Mouse (Mus musculus) kidney, adult 2 months (tissue): ENCODE measurements around the gene Gpr152.

Source experiments
- CTCF ChIP-seq: fragments of 200-500 bp; conservative IDR thresholded peaks from 2 replicates; pipeline ENCODE4 v1.5.1; 2011; ENCODE audit warnings: low read depth, mild to moderate bottlenecking, control low read depth, low read length, moderate library complexity, mixed read lengths; ENCODE audit not compliant: insufficient read depth, insufficient read length
- POLR2A ChIP-seq: fragments of 200-500 bp; IDR thresholded peaks from one replicate; pipeline ENCODE4 v1.6.1; 2011; ENCODE audit warnings: low read depth, low read length, control low read depth

- no peak for TF ChIP-seq CTCF
- TF ChIP-seq POLR2A, result no peak
Measured at GRCm38 (mm10) chr19:4122411-4123370, 16.9 kb upstream of the Gpr152 start.
